24 mouse cellular contexts compared by ENCODE assay signal in the genomic region with DNA sequence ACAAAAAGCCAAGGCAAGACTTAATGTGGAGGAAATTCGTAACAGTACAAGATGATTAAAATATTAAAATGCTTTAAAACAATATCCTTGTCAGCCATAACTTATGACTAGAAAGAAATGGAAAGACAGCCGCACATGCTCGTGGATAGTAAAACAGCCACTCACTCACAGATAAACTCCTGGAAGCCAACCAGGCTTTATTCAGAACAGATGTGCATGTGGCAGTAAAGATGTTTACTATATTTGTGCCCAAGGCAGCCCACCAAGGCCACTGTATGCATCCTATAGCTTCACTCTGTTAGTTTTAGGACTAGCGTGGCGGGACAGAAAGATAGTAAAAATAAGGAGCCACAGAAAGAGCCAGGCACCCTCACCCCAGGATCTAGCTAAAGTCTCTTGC.
"Had no signal": no experiment of that assay in that cellular context is flagged by ENCODE, and none has a peak within 500 bp of the region (broad histone marks: within the 10 kb centered on the region; RNA-seq: fewer than 3 reads in every experiment).

No protein-coding gene starts in this region.

- H3K9me3 ChIP-seq: heart, embryonic 13.5 days; heart, embryonic 15.5 days; hindbrain, embryonic 13.5 days; hindbrain, embryonic 15.5 days; limb, embryonic 13.5 days; liver, embryonic 13.5 days; liver, embryonic 15.5 days had no signal

- H3K4me3 ChIP-seq: heart, embryonic 13.5 days; heart, embryonic 15.5 days; hindbrain, embryonic 13.5 days; hindbrain, embryonic 15.5 days; limb, embryonic 13.5 days; liver, embryonic 13.5 days; liver, embryonic 15.5 days had no signal

- H3K9ac ChIP-seq: heart, embryonic 13.5 days; heart, embryonic 15.5 days; hindbrain, embryonic 13.5 days; hindbrain, embryonic 15.5 days; limb, embryonic 13.5 days; liver, embryonic 13.5 days; liver, embryonic 15.5 days had no signal

- H3K4me1 ChIP-seq: liver, embryonic 13.5 days; liver, embryonic 15.5 days had no signal

- H3K27me3 ChIP-seq: heart, embryonic 13.5 days; heart, embryonic 15.5 days; hindbrain, embryonic 13.5 days; hindbrain, embryonic 15.5 days; limb, embryonic 13.5 days; liver, embryonic 13.5 days; liver, embryonic 15.5 days had no signal

- H3K27ac ChIP-seq: heart, embryonic 13.5 days; heart, embryonic 15.5 days; hindbrain, embryonic 13.5 days; hindbrain, embryonic 15.5 days; hindbrain, postnatal 0 days; kidney, postnatal 0 days; limb, embryonic 13.5 days; liver, embryonic 13.5 days; liver, embryonic 15.5 days had no signal

- ATAC-seq: hindbrain, postnatal 0 days; intestine, embryonic 16.5 days had no signal

- H3K4me2 ChIP-seq: heart, embryonic 11.5 days; heart, embryonic 13.5 days; heart, embryonic 15.5 days; hindbrain, embryonic 13.5 days; hindbrain, embryonic 15.5 days; limb, embryonic 13.5 days; liver, embryonic 11.5 days; liver, embryonic 13.5 days; liver, embryonic 15.5 days had no signal

- DNase-seq: gastrocnemius, postnatal 25 days; heart, adult 18-20 months; heart, postnatal 14 days; heart, postnatal 36 days; kidney, adult 11 months; kidney, adult 8-10 months; kidney, postnatal 14 days; kidney, postnatal 36 days; layer of hippocampus, adult 9-11 months; layer of hippocampus, postnatal 36 days; left cerebral cortex, postnatal 4 days; liver; liver, embryonic 13.5 days had no signal

- H3K36me3 ChIP-seq: heart, embryonic 13.5 days; heart, embryonic 15.5 days; hindbrain, embryonic 13.5 days; hindbrain, embryonic 15.5 days; limb, embryonic 13.5 days; liver, embryonic 13.5 days; liver, embryonic 15.5 days had no signal
